Mouse (Mus musculus) heart, postnatal 14 days (tissue): ENCODE results near the gene Nfatc2. TPM values are rescaled to one million over a fixed set of nuclear protein-coding genes. Genes with fewer than 3 reads are reported as not detected.

Source experiments
- DNase-seq, 2 experiments: peaks; one replicate each; pipeline ENCODE4 v3.0.0; 2021 to 2022
- intact Hi-C: fragments of 180-260 bp; cut with DNase I; formaldehyde crosslinking; loops from one replicate; pipeline ENCODE4 v1.15.1; 2025
- total RNA-seq, 2 experiments: library from RNA; stranded (reverse); gene quantifications; 2 replicates each; pipeline ENCODE4 v1.2.3; 2021

The Nfatc2 gene
- total RNA-seq, 2 experiments from 2014 or later: 15.9 to 17.8 TPM

- no peak for DNase-seq
- intact Hi-C loops: no loop called here
Measured at GRCm38 (mm10) chr2:168583084-168583483, 18.4 kb downstream of the Nfatc2 start.

GRCm38 (mm10) chr2:168581207-168581854 lies 20.1 kb downstream of the Nfatc2 start:
- DNase-seq: no peak
- intact Hi-C loops: no loop called here

GRCm38 (mm10) chr2:168580295-168580915 lies 21.1 kb downstream of the Nfatc2 start:
- no peak for DNase-seq
- intact Hi-C loops: no loop called here

GRCm38 (mm10) chr2:168579601-168580130 lies 21.8 kb downstream of the Nfatc2 start:
- no peak for DNase-seq
- intact Hi-C loops: no loop called here

- no peak for DNase-seq
- intact Hi-C loops: no loop called here
Measured at GRCm38 (mm10) chr2:168579109-168579508, 22.3 kb downstream of the Nfatc2 start.

- peak in 1 of 2 experiments; percentile 50 for DNase-seq
- intact Hi-C loops: no loop called here
Measured at GRCm38 (mm10) chr2:168578132-168578531, 23.3 kb downstream of the Nfatc2 start.

GRCm38 (mm10) chr2:168577381-168577780 lies 24.1 kb downstream of the Nfatc2 start:
- no peak for DNase-seq
- intact Hi-C loops: no loop called here

- intact Hi-C loops: no loop called here
- no peak for DNase-seq
Measured at GRCm38 (mm10) chr2:168575834-168576233, 25.6 kb downstream of the Nfatc2 start.

- intact Hi-C loops: no loop called here
- DNase-seq: no peak
Measured at GRCm38 (mm10) chr2:168574934-168575333, 26.5 kb downstream of the Nfatc2 start.

GRCm38 (mm10) chr2:168573866-168574265 lies 27.6 kb downstream of the Nfatc2 start:
- DNase-seq: no peak
- intact Hi-C loops: no loop called here

GRCm38 (mm10) chr2:168571241-168571640 lies 30.2 kb downstream of the Nfatc2 start:
- intact Hi-C loops: no loop called here
- no peak for DNase-seq

GRCm38 (mm10) chr2:168565538-168566253 lies 35.8 kb downstream of the Nfatc2 start:
- DNase-seq: peak in 1 of 2 experiments; percentile 58
- intact Hi-C loops: no loop called here

- intact Hi-C loops: no loop called here
- DNase-seq: no peak
Measured at GRCm38 (mm10) chr2:168563184-168563583, 38.3 kb downstream of the Nfatc2 start.

GRCm38 (mm10) chr2:168557035-168557434 lies 44.4 kb downstream of the Nfatc2 start:
- no peak for DNase-seq
- intact Hi-C loops: no loop called here

- intact Hi-C loops: no loop called here
- peak in 1 of 2 experiments; percentile 38 for DNase-seq
Measured at GRCm38 (mm10) chr2:168555897-168556670, 45.4 kb downstream of the Nfatc2 start.

- intact Hi-C loops: no loop called here
- DNase-seq: no peak
Measured at GRCm38 (mm10) chr2:168553541-168553961, 47.9 kb downstream of the Nfatc2 start.

- DNase-seq: no peak
- intact Hi-C loops: no loop called here
Measured at GRCm38 (mm10) chr2:168552405-168552804, 49.1 kb downstream of the Nfatc2 start.

- intact Hi-C loops: no loop called here
- DNase-seq: no peak
Measured at GRCm38 (mm10) chr2:168551218-168551617, 50.2 kb downstream of the Nfatc2 start.

GRCm38 (mm10) chr2:168549326-168549725 lies 52.1 kb downstream of the Nfatc2 start:
- intact Hi-C loops: no loop called here

GRCm38 (mm10) chr2:168548008-168548407 lies 53.4 kb downstream of the Nfatc2 start:
- DNase-seq: no peak
- intact Hi-C loops: no loop called here

More at GRCm38 (mm10) chr2:168549326-168549725, 52.1 kb downstream of the Nfatc2 start:
- no peak for DNase-seq
